Mouse (Mus musculus) heart, postnatal 36 days (tissue): ENCODE data around the gene Pax4. TPM values are rescaled to one million over a fixed set of nuclear protein-coding genes. Genes with fewer than 3 reads are reported as not detected.

Experiments
- DNase-seq, 2 experiments: peaks; one replicate each; pipeline ENCODE4 v3.0.0; 2021 to 2022
- intact Hi-C: fragments of 180-260 bp; cut with DNase I; formaldehyde crosslinking; loops from one replicate; pipeline ENCODE4 v1.15.1; 2025
- total RNA-seq, 2 experiments: library from RNA; stranded (reverse); gene quantifications; 2 replicates each; pipeline ENCODE4 v1.2.3; 2021

The Pax4 gene
- total RNA-seq, 2 experiments from 2014 or later, result not detected

DNA sequence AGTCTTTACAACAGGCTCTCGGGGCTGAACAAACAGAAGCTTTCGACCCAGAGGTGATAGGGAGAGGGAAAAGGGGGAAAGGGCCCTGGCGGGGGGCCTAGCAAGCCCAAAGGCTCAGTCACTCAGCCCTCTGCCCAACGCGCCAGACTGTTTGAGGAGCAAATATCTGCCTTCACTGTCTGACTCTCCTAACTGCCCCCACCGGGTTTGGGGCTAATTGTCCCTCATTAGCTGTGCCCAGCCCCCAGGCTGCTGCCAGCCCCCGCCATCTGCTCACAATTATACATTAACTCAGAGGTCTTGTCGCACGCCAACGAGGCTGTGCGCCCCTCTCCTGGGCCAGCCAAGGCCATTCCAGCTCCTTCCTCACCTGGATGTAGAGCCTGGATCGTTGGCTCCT, 1.8 kb upstream of the Pax4 start:
- intact Hi-C loops, result no loop called here
- no peak for DNase-seq

DNA sequence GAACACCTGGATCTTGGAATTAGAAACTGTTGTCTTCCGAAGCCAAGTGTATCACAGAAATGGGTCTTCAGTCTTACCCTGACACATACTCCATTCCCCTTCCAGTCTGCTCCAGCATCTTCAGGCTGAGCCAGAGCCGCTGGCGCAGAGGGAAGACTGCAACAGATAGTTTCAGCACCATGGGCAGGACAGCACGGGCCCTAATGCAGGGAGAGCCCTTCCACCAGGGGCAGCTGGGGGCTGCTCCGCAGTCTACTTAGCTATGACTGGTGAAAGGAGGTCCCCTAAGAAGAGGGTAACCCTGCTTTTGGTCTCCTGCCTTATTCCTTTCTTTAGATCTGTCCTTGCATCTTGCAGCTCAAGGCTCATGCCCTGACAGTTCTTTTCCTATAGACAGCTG, 1.3 kb upstream of the Pax4 start:
- intact Hi-C loops, result no loop called here
- no peak for DNase-seq

GRCm38 (mm10) chr6:28447937-28448336, 1.2 kb downstream of the Pax4 start:
- intact Hi-C loops, result no loop called here

DNA sequence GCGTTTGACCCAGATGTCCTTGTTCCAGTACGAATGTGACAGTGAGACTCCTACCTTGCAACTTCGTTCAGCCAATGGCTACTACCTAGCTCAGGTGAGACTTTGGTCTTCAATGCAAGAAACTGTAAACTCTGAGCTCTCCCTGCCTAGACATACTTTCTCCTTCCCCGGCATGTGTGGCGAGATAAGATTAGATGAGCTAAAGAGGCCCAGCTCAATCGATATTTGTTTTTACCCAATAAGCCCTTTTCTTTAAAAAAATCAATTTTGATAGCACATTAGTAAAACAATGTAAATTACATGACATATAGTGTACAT, 17.7 kb downstream of the Pax4 start:
- intact Hi-C loops, result no loop called here
- no peak for DNase-seq

More at GRCm38 (mm10) chr6:28447937-28448336, 1.2 kb downstream of the Pax4 start:
- no peak for DNase-seq

GRCm38 (mm10) chr6:28430795-28431537, 18.2 kb downstream of the Pax4 start:
- intact Hi-C loops, result no loop called here
- no peak for DNase-seq

- intact Hi-C loops, result loop anchor here (10.0 kb wide), 1 partner anchor 195 kb away; no protein-coding TSS in a partner anchor
- DNase-seq, result no peak
These were observed 19.3 kb downstream of the Pax4 start for GRCm38 (mm10) chr6:28429870-28430269.

DNA sequence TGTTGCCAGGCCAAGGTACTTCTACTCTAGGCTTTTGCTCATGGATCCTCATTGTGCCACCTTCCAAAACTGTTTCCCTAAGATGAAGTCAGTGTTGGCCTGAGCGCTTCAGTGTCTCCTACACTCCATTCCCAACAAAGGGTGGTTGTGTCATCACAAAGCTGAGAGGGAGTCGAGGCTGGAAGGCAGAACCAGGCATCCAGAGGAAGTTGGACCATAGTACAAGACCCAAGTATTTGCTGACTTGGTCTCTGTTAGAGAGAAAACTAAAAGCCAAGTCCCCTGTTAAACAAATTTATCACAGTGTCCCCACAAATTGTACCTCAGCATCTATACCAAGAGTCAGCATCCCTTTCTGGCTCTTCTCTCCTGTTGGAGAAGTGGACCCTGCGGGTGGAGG, 20.9 kb downstream of the Pax4 start, which contains the start of gene Gcc1:
Gene Gcc1 (minus strand): TSS at position 101 of the 400 bp plus-strand sequence.
- DNase-seq, result no peak
- intact Hi-C loops, result loop anchor here (10.0 kb wide), 1 partner anchor 197 kb away; no protein-coding TSS in a partner anchor

DNA sequence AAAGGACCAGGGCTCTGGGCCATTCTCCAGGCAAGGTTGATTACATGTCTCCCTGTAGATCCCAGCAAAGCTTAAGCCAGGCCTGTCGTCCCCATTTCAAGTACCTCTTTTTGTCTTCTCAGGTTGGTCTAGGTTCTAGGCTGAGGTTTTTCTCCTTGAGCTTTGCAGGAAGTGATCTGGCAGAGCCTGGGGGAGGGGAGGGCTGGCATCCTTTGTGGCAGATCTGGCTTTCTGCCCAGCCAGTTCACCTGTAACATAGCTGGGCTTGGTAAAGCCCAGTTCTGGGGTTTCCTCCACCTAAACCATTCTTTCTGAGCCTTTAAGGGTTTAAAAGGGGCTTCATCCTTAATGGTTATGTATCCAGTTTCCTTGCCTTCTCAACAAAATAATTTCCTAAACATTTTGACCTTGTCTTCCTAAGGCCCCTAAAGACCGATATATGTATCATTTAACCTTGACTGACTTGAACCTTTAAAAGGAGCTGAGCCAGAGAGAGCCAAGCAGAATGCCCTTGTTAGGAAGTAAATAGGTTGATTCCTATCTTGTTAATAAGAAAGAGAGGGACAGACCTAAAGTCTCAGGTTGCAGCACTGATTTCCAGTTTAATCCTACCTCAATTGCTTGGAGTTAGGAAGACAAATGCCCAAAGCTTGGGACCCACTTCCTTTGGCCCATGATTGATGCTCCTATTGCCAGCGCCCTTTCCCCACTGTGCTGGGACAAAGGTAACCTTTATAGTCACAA, 21.9 kb downstream of the Pax4 start, which contains the start of gene Fscn3:
Gene Fscn3 (plus strand): TSS at position 694 of the 744 bp plus-strand sequence.
- DNase-seq, result no peak
- intact Hi-C loops, result loop anchor here (10.0 kb wide), 1 partner anchor 198 kb away; no protein-coding TSS in a partner anchor

DNA sequence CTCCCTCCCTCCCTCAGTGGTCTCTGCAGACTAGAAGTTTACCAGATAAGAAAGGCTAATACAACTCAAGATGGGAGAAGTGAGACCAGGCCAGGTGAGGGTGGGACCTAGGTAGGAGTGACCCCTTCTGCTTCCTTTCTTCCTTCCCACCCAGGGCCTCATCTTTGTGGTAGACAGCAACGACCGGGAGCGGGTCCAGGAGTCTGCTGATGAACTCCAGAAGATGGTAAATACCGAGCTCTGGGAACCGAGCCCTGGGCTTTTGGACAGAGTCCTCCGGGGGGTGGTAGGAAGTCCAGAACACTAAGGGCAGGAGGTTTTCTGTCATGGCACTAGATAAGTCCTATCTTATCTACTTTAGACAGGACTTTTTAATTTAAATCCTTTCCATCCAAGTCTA, 24.1 kb downstream of the Pax4 start:
- no peak for DNase-seq
- intact Hi-C loops, result loop anchor here (10.0 kb wide), 1 partner anchor 200 kb away; no protein-coding TSS in a partner anchor

- intact Hi-C loops, result loop anchor here (5.0 to 10.0 kb wide), 3 partner anchors 53 to 201 kb away; partner anchors contain the start of gene Snd1
- peak; percentile 53 to 75 for DNase-seq
These were observed 25.1 kb downstream of the Pax4 start for GRCm38 (mm10) chr6:28423767-28424695.

DNA sequence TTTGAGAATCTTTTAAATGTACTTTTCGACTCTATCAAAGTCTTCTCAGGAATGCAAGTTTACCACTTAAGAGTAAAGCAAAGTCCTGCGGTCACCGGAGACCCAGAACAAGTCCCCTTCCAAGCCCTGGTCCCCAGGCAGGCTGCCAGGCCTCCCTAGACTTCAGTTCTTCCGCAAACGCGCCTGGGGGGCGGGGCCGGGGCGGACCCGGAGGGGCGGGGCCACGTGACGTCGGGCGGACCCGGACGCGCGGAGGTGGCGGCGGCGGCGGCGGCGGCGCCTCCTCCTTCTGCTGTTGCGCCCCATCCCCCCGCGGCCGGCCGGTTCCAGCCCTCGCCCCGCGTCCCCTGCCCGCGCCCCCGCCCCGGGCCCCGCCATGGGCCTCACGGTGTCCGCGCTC, 25.8 kb downstream of the Pax4 start, which contains the start of gene Arf5:
Gene Arf5 (plus strand): TSS at position 248 of the 400 bp plus-strand sequence.
- intact Hi-C loops, result loop anchor here (5.0 to 10.0 kb wide), 3 partner anchors 54 to 201 kb away; partner anchors contain the start of gene Snd1
- peak; percentile 95 to 98 for DNase-seq

DNA sequence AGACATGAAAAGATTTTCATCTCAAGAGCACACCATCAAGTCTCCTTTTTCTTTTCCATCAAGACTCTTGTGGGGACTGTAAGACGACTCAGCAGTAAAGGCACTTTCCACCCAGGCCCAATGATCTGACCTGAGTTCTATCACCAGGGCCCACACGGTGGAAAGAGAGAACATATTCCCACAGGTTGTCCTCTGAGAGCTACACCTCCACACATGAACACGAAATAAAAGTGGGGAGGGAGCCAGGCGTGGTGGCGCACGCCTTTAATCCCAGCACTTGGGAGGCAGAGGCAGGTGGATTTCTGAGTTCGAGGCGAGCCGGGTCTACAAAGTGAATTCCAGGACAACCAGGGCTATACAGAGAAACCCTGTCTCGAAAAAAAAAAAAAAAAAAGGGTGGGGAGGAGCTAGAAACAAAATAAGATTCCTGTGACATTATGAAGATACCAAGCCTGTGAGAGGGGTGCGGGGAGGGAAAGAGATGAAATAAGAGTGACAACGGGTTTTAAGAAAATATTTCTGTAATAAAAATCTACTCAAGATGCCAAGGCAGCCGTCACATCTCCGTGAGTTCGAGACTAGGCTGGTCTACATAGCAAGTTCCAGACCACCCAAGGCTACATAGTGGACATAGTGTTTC, 26.4 kb downstream of the Pax4 start:
- intact Hi-C loops, result loop anchor here (5.0 to 10.0 kb wide), 3 partner anchors 55 to 202 kb away; partner anchors contain the start of gene Snd1
- no peak for DNase-seq

- intact Hi-C loops, result loop anchor here (5.0 to 10.0 kb wide), 3 partner anchors 56 to 203 kb away; partner anchors contain the start of gene Snd1
- DNase-seq, result peak; percentile 96
These were observed 27.6 kb downstream of the Pax4 start for GRCm38 (mm10) chr6:28421469-28422000.

GRCm38 (mm10) chr6:28420865-28421264, 28.3 kb downstream of the Pax4 start:
- no peak for DNase-seq
- intact Hi-C loops, result loop anchor here (5.0 to 10.0 kb wide), 3 partner anchors 56 to 204 kb away; partner anchors contain the start of gene Snd1

DNA sequence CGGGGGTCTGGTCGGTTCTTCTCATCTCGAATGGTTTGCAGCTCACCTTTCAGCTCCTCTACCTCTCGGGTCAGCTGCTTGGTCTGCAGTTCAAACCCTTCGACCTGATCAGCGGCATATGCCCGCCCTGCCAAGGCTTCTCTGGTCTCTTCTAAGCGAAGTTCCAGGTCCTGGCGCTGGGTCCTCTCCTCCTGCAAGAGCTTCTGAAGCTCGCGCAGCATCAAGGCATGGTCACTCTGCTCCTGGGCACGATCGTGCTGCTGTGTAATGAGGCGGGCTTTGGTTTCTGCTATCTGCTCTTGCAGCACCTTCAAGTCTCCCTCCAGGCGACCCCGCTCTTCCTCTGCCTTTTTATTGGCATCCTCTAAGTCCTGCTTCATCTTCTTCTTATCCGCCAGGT, 28.8 kb downstream of the Pax4 start:
- intact Hi-C loops, result loop anchor here (5.0 to 10.0 kb wide), 3 partner anchors 57 to 204 kb away; partner anchors contain the start of gene Snd1
- DNase-seq, result no peak

- intact Hi-C loops, result loop anchor here (5.0 to 10.0 kb wide), 3 partner anchors 58 to 205 kb away; partner anchors contain the start of gene Snd1
- DNase-seq, result no peak
These were observed 29.5 kb downstream of the Pax4 start for GRCm38 (mm10) chr6:28419673-28420072.

GRCm38 (mm10) chr6:28418449-28418848, 30.7 kb downstream of the Pax4 start:
- DNase-seq, result peak; percentile 89
- intact Hi-C loops, result no loop called here

DNA sequence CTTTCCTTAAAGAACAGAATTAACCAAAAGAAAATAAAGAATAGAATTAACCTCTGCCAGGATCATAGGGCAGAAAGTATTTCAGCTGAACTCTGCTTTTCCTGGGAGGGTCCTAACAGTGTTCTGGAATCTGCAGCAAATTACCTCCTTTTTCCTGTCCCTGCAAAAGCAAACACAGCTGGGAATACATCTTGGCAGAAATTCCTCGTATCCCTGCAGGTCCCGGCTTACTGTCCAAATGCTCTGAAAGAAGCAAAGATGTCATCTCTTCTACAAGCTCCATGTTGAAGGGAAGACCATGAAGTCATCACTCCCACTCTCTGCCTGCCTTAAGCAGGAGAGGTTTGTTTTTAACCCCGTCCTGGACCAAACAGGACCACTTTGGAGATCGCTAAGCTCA, 32.2 kb downstream of the Pax4 start:
- DNase-seq, result peak; percentile 20 to 41
- intact Hi-C loops, result no loop called here

DNA sequence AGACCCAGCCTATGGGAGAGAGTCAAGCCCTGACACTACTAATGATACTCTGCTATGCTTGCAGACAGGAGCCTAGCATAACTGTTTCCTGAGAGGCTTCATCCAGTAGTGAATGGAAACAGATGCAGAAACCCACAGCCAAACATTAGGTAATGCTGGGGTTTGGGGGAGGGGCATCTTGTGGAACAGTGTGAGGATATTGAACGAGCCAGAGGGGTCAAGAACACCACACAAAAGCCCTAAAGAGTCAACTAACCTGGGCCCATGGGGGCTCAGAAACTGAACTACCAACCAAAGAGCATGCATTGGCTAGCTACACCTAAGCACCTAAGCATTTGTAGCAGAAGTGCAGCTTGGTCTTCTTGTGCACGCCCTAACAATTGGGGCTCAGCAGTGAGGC, 37.9 kb downstream of the Pax4 start:
- intact Hi-C loops, result no loop called here
- DNase-seq, result no peak
